Mouse (Mus musculus) kidney, adult 8-10 months (tissue): ENCODE measurements at regions not wholly inside any gene's neighbourhood (a gene's known extent, or its start where the extent isn't known, plus 50 kb on each side); places are given as distances from the start of the nearest gene placed in this dataset.
"Not testable (repeated sequence)": the region's sequence is repeated elsewhere in the genome, so short reads cannot be mapped to it uniquely, and the experiment has no call there.

Experiments
- DNase-seq, 2 experiments: peaks; one replicate each; pipeline ENCODE4 v3.0.0; 2022

DNA sequence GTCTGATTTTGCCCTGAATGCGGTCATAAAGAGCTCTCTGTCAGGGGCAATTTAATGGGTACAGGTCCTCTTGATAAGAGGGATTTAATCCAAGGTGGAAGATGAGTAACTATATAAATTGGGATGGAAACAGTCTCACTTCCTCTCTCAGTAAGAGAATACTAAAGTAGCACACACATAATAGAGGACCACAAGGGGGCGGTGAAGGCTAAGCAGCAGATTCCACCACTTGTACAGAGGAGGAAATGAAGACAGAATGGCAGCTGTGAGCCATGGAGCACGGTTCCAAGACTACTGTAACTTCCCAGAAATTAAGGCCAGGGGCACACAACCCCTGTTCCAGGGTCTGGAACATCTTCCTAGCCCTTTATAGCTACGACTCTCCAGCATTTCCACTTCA is 262.6 kb upstream of the Ywhaq start:
- DNase-seq, result peak; percentile 9 to 45

DNA sequence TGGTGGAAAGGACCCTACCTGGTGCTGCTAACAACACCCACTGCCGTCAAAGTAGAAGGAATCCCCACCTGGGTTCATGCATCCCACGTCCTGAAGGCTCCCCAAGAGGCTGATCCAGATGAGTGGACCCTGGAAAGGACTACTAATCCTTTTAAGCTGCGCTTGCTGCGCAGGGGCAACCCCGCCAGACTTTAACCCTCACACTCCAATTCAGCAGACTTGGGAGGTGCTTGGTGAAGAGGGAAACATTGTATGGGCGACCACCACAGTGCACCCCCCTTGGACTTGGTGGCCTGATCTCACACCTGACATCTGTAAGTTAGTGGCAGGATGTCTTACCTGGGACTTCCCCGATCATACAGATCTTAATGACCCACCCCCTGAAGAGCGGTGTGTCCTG is 231.9 kb upstream of the Ywhaq start:
- not testable (repeated sequence) for DNase-seq

DNA sequence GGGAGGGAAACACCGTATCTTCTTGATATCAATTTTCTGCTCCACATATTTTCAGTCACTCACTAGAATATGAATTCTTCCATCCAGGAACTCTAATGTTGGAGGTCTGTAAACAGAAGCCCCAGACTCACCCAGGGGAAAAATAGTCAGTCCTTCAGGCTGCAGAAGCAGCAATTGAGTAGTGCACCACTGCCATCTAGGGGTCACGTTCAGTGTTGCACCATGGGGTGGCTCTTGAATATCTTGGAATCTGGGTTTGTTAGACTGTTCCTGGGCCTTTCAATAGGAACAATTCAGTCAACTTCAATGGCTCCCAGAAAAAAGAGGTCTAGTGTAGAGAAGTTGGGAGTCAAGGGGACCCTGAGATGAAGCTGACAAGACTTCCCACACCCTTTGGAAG is 196.3 kb upstream of the Ywhaq start:
- peak; percentile 17 to 63 for DNase-seq

DNA sequence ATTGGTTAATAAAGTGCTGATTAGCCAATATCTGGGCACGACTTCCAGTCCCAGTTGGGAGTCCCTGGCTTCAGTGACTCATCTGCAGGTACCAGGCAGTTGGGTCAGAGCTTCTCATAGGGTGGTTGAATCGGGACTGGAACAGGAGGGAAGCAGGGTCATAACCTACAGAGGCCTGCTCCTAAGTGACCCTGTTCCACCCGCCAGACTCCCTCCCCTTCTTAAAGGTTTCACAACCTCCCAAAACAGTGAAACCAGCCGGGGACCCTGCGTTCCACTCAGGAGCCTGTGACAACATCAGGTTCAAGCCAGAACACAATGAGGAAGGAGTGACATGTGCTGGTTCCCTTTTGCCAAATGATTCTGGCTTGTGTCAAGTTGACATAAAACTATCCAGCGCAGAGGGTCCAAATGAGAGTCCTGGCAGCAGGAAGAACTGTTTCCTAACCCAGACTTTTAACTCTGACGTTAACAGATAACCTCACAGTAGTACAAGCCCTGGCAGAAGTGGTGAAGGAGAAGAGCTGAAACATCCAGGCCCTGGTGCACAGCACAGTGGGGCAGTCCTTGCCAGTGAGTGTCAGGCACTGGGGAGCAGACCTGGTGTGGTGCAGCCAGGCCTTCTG is 151.1 kb upstream of the Ywhaq start:
- DNase-seq, result no peak

DNA sequence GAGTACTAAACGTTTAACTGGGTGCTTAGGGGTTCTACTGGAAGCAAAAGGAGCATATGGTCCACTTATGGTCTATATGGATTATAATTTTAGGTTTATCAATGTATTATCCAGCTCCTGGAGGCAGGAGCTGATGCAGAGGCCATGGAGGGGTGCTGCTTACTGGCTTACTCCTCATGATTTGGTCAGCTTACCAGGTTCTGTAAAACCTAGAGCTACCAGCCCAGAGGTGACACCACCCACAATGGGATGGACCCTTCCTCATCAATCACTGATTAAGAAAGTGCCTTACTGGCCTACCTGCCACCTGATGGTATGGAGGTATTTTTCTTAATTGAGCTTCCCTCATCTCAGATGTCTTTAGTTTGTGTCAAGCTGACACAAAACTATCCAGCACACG is 126.5 kb upstream of the Ywhaq start:
- DNase-seq, result not testable (repeated sequence)

DNA sequence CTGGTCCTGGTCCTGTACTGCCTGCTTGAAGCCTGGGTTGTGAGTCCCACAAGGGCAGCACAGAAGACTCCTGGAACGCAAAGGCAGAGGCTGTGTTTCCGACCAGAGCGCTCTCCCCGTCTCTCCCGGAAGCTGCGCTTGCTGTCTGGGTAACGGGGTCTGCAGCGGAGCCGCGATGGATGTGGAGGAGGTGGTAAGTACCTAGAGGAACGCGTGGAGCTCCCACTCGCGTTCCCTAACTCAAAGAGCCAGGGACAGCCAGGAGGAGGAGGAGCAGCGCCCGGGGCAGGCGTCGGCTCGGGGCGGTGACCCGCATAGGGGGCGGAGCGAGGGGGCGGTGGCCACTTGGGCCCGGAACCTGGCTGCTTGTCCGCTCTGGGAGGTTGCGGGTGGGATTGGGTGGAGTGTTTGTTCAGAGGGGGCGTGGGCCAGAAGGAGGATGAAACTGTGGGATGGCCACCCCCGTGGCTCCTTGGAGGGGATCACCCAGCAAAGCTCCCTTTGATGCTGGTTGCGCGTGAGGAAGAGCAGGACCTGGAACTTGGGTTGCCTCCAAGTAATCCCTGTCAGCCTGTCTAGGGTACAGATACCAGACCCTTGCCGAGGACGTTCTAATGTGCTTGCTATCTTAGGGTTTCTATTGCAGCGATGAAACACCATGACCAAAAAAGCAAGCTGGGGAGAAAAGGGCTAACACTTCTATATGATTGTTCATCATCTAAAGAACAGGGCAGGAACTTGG is 125.9 kb upstream of the Ywhaq start:
- DNase-seq, result peak; percentile 57 to 73

DNA sequence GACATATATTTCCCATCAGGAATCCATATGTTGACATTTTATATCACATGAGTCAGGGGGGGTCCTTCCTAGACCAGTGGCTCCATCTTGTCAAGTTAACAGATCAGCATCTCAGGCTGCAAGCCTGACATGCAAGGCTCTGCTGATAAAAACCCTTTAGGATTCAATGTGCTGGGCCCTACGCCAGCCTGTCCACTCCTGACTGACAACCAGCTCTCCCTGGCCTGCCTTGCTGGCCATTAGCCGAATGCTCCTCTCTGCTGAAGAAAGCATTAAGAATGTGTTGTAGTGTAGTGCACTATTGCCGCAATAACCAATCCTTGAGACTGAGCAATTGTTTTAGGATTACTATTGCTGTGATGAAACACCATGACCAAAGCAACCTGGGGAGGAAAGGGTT is 114.3 kb upstream of the Ywhaq start:
- no peak for DNase-seq

DNA sequence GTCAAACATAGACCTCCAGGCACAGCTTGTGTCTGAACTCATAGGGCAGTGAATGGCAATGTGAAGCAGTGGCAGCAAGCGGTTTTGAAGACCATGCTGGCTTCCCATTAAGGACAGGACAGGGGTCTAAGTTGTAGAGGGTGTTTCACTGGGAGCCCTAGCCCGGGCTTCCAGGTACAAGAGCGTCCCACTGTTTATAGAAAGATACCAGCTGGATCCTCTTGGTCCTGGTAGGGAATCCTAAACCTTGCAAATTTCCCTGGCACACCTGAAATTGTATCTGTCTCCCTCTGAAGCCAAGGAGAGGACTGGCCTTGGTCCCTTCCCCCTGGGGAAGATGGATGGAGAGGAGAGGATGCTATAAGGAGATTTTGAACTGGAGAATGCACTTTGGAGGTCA is 111.9 kb upstream of the Ywhaq start:
- not testable (repeated sequence) for DNase-seq

DNA sequence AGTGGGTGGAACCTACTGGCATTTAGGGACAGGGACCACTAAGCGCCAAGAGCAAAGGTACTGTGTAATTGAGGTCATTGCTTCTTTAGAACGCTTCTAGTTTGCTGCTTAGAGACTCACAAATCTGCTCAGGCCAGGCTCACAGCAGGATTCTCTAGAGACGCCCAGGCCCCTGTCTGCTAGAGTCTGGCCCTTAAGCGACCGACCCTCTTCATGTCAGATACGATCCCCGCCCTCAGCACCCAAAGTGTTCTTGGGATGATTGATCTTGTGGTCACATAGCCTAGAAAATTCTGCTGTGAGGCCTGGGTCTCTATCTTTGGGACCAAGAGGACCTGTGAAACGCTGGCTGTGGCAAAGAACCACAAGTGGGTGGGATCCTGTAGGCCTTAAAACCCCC is 109.9 kb upstream of the Ywhaq start:
- not testable (repeated sequence) for DNase-seq

DNA sequence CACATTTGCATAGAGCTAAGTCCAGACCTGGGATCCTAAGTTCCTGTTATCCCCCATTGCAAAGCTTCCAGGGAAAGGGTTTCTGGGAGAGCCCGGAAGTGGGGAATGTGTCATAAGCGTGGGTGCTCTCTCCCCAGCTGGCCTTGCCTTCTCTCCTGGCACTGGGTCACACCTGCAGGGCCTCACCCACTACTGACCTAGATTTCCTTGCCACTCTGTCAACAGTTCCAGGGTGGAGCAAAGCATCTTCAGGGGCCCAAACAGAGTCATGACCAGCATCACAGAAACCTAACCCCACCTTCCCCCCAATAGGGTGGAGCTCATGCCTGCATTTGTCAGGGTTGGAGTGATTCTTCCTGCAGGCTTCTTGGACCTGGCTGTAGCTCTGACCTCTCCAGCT is 109.5 kb upstream of the Ywhaq start:
- DNase-seq, result not testable (repeated sequence)

DNA sequence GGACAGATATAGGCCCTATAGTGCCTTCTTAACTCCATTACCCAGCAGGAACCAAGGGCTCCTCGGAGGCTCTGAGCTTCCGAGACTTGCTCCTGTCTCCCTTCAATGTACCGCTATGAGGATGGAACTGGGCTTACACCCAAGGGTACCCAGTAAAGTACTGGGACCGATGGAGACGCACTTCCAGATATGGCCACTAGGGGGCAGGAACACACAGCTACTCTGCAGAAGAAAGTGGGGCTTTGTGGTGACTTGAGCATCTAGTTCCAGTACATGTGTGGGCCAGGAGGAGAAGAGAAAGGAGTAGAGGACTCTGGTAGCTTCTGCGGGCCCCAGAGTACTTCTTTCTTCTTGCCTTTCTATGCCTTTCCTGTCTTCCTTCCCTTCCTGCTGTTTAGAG is 108.1 kb upstream of the Ywhaq start:
- peak in 1 of 2 experiments; percentile 12 for DNase-seq

DNA sequence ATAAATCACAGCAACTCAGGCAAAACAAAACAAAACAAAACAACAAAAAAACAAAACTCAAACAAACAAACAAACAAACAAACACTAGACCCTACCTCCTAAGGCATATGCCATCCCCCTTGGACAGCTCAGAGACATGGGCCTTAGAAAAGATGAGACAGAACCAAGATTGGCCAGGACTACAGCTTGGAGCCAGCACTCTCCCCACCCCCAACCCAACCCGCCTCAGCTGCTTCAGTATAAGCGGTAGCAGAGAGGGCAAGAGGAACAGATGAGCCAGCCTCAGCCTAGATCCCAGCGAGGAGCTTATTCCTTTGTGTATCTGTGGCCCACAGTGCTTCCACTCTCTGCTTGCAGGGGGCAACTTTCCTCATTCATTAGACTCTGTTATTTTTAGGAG is 105.2 kb upstream of the Ywhaq start:
- no peak for DNase-seq

DNA sequence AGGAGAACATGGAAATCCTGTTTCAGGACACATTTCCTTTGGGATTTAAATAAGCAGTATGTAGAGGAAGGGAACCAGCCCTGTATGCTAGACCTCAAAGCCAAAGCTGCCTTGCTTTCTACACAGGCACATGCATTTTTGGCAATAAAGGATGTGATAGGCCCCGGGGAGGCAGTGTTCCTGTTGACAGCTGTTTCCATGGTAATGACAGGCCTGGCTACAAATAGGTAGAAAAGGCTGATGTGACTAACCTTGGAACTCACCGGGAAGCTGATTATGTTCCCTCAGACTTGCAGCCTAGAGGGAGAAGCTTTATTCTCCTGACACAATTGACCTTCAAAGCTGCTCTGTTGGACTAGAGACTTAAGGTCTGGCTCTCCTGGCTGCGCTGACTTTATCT is 101.6 kb upstream of the Ywhaq start:
- DNase-seq, result peak in 1 of 2 experiments; percentile 18

DNA sequence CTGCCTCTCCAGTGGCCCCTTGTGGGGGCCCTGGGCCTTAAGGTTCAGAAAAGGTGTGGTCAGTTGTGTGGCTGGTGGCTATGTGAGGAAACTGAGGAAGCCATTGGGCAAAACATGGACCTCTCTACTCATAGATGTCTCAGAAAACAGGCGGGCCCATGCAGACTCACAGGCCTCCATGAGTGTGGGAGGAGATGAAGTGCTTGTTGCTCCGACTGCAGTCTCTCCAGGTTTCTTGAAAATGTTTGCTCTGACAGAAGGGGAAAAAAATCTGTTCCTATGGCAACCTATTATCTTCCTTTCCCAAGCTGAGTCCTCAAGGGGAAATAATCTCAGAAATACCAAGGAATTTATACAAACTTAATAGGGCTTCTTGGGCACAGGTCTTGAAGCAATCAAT is 95.3 kb upstream of the Ywhaq start:
- no peak for DNase-seq

DNA sequence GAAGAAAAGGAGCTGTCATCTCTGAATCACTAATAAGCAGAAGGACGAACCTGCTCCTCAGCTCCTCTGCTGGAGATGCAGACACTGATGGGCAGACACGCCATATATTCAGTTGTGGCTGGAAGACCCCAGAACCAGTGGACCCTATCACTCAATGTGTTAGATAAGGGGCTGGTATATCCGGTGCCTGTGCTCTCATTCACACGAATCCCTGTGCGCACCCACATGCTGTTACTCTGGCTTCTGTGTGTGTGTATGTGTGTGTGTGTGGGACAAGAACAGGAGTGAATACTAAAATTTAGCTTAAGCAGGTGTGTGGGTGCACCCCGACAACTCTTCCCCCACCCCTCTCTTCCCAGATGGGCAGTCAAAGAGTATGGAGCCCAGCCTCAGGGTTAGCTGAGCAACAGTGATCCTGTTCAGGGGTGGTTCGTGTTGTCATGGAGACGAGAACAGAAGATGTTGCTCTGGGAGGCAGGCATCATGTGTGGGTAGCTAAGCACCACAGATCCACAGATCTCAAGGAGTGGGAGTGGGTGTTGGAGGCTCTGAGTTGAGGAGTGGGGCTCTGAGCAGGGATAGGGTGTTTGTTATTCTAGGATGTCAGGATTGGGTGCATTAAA is 93.7 kb upstream of the Ywhaq start:
- no peak for DNase-seq

DNA sequence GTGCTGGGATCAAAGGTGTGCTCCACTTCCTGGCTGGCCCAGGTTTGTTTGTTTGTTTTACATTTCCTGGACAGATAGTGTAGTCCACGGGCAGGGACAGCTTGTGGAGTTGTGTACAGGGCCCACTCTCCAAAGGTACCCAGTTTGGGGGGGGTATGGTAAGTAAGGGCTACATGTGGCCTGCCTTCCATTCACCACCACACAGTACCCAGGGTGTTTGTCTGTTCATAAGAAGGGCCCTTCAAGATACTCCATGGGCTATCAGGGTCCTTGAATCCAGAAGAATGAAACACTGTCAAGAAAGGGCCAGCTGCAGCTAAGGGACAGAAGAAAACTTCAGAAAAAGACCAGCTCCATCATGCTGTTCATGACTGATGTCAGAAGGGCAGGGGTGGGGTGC is 89.6 kb upstream of the Ywhaq start:
- DNase-seq, result no peak

DNA sequence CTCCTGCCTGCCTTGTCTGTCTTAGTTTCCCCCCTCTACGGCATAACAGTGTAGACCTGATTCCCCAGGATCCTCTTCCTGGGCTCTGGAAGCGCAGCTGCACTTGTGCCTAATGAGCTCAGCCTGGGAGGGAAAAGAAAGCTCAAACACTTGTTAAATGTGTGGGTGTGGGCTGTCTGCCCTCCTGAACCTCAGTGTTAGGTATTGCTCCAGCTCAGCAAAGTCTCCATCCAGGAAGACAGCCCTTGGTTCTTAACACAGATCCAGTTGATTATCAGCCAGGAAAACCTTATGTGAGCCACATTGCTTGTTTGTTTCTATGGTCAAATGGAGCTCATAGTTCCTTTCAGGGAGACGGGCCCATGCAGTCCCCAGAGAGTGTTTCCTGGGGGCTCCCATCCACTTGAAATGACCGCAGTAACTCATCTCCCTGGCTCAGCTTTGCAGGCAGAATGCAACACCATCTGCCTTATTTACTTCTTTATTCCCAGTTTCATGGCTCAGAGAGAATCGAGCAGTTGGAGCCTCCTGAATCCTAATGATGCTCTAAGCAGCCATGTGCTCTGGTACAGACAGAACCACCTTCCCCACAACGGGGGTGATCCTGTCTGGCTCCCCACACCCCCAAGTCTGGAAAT is 88.4 kb upstream of the Ywhaq start:
- no peak for DNase-seq

DNA sequence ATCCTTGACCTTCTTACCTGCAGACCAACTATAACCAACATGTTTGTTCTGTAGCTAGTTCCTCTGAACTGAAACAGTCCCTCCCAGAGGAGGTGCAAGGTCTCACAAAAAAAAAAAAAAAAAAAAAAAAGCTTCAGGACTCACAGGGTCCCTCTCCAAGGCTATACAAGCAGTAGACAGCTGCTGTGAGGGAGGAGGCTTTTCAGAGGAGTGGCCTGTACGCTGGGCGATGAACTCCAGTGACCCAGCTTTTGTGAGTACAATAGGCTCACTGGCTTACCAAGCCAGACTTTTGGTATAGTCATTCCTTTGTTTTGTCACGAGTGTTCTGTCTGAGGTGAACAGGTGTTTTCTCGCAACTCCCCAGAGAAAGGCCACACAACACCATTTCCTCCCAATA is 85.8 kb upstream of the Ywhaq start:
- DNase-seq, result no peak

DNA sequence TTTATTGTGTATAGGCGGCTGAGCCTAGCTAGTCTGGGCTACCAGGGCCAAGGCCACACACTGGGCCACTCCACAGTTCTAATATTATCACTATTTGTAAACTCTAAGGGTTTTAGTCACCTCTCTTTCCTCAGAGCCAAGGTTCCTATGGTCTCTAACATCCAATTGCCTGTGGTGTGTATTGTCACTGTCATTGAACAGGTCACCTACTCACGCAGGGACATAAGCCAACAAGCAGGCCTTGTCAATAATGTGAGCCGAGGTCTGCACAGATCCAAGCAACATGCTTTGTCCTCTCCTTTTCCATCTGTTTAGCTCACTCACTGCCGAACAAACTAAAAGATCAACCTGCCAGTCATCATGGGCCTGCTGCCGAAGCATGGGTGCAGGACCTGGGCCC is 79.5 kb upstream of the Ywhaq start:
- DNase-seq, result no peak

DNA sequence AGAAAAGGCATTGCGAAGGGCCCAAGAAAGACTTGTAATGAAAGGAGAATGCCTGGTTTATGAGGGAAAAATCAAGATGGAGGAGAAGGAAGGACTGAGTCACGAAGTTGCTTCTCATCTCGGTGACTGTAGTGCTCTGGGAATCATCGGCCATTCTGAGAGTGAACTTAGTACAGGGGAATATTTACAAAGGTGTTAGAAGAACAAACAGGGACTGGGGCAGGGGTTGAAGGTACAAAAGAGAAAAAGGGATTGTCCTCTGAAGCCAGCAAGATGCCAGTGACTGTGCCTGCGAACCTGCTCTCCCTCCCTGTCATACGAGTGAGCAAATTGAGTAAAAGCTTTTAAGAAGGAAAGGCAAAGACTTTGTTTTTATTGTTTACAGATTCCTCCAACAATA is 78.1 kb upstream of the Ywhaq start:
- DNase-seq, result no peak

DNA sequence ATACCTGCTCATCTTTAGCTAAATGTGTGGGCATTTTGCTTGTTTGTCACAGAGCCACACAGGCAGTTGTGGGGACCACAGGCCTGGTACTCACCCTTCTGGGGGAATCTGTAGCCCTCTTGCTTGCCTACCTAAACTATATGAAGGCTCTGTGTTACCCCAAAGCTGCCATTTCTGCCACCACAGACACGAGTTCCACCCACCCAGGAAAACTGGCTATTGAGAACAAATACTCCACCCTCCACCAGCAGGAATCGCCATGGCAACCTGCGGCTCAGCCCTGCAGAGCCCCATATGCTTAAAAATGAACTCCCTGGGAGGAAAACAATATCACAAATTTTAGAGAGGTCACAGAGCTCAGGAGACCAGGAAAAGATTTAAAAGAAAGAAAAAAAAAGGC is 76.0 kb upstream of the Ywhaq start:
- no peak for DNase-seq

DNA sequence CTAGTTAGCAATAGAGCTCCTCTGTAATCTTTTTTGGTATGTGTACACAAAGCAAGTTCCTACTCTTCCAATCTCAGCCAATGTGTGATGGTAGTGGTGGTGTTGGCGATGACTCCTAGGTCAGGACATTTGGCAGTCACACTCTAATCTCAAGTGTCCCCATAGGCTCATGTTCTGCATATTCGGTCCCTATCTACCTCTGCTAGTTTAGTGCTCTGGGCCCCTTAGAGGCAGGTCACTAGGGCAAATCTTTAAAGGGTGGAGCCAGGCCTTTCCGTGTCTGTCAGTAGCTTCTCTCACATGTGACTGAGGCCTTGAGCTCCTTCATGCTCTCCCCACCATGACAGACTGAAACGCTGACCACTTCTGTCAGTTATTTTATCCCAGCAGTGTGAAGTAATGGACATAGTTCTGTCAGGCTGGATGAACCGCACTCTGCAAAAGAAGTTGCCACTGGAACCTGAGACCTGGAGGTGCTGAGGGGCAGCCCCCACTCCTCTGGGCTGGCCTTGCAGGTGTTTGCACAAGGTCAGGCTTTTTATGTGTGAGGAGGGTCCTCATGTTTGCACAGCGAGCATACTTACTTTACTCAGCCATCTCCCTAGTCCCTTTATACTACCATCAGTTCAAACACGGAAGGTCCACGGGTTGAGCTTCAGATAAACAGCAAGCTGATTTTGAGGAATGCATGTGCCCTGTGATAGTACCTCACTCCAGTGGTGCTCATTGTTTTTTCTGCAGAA is 75.3 kb upstream of the Ywhaq start:
- no peak for DNase-seq

DNA sequence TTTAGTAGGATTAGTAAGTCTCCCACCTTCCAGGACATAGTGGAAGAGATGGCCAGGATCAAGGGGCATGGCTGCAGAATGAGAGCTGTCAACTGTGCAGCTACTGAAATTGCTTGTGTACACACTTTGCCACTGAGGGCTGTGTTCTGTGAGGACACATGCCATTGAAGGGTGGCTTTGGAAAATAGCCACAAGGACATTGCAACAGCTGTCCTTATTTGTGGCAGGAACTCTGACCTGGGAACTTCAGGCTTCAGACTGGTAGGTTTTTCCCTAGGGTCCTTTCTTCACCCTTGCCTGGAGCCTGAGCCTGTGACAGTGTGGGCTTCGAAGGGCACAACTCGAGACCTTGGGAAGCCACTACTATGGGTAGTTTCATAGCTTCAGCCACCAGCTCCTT is 64.2 kb upstream of the Ywhaq start:
- no peak for DNase-seq
